Mouse (Mus musculus): ENCODE data around the gene Ptpn20.

DNA sequence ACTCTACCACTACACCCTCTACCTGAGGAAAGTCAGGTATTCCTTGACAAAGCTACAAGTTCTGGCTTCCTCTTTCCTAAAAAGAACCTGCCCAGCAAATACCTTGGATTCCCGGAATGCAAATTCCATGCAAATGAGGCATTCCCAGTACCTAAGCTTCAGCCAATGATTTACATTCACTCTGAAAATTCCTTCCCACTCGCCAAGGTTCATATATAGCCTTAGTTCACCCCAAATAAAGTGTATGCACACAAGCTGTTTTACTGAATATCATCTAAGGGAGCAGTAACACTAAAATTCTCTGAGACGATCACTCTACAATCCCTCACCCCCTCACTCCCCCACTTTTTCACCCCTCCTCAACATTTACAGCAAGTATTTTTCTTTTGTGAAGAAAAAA is 15.4 kb upstream of the Ptpn20 start:
- TF ChIP-seq CTCF (IDR thresholded peaks at IDR 0.05; ENCODE audit: borderline replicate concordance, insufficient read depth, low read depth, low read length) = no peak
- TF ChIP-seq POLR2A (IDR thresholded peaks at IDR 0.05; ENCODE audit: borderline replicate concordance, insufficient read depth, low read length) = no peak
